Mouse (Mus musculus) E14TG2a.4 (cell line): Measurements from ENCODE around the gene Capn11.

Experiments used
- H3K27me3 ChIP-seq: 2 replicates; pipeline ENCODE4 v1.6.1; 2014; ENCODE audit warnings: low read length, control low read depth; ENCODE audit not compliant: insufficient read depth
- H3K36me3 ChIP-seq: 2 replicates; pipeline ENCODE4 v1.6.1; 2014; ENCODE audit warnings: low read length, control low read depth; ENCODE audit not compliant: insufficient read depth
- H3K4me1 ChIP-seq: replicated peaks from 2 replicates; pipeline ENCODE4 v1.6.1; 2014; ENCODE audit warnings: low read depth, low read length, control low read depth
- H3K4me3 ChIP-seq: replicated peaks from 2 replicates; pipeline ENCODE4 v1.5.1; 2014; ENCODE audit warnings: mild to moderate bottlenecking, low read length
- H3K9me3 ChIP-seq: 2 replicates; pipeline ENCODE4 v1.6.1; 2014; ENCODE audit warnings: low read length, control low read depth
- CTCF ChIP-seq: conservative IDR thresholded peaks from 2 replicates; pipeline ENCODE4 v1.5.1; 2014; ENCODE audit warnings: low read length
- NANOG ChIP-seq: IDR thresholded peaks from 2 replicates; pipeline ENCODE4 v1.6.1; 2014; ENCODE audit warnings: borderline replicate concordance, low read length, mixed read lengths
- POU5F1 ChIP-seq: IDR thresholded peaks from 2 replicates; pipeline ENCODE4 v1.6.1; 2014; ENCODE audit warnings: low read length, borderline replicate concordance

Gene Capn11

DNA sequence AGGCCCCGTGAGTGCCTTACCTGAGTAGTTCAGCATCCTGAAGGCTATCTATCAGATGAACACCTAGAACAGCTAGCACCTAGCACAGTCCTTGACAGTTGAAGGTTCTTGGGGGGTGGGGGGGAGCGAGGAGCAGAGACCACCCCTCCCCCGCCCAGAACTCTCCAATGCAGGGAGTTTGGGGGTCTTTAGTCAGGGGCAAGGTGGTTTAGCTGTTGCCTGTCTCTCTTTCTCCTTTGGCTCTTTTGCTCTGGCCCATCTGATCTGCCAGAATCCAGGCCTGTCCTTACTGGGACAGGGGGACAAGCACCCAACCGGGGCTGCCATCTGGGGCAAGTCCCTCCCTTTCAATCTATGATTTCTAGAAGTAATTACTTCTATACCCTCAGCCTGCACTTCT lies at the start of gene Capn11:
Gene Capn11 (minus strand): TSS at position 101 of the 400 bp plus-strand sequence.
- no peaks in the 10 kb centered on the region for H3K27me3 ChIP-seq
- TF ChIP-seq POU5F1 (no peak), NANOG (no peak), CTCF (no peak)

DNA sequence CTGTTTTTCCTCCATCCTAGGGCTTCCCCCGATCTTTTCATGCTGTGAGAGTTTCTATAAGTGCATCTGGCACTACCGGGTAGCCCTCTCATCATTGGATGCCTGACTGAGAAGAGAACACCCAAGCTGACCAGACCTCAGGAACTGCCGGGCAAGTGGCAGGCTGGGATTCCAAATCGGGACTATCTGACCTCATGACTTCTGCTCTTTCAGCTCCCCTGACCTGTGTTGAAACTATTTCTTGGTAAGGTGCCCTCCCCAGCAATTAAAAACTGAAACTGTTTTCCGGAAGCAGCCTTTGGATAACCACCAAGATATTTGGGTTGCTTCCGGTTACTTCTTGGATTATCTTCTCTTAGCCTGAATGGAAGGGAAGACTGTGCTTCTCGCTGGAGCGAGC lies 49.1 kb upstream of the Capn11 start:
- Histone ChIP-seq H3K4me3 (no peak overlapping the region), H3K36me3 (no peaks in the 10 kb centered on the region), H3K4me1 (peaks cover 9% of the 10 kb centered on the region), H3K27me3 (peaks cover 18% of the 10 kb centered on the region), H3K9me3 (no peaks in the 10 kb centered on the region)
- TF ChIP-seq POU5F1 (no peak), NANOG (no peak), CTCF (no peak)

More for the DNA sequence above, at the start of gene Capn11:
- Histone ChIP-seq H3K4me3 (no peak within 1 kb of the TSS), H3K9me3 (no peaks in the 10 kb centered on the region), H3K4me1 (peaks cover 48% of the 10 kb centered on the region), H3K36me3 (peaks cover 32% of the 10 kb centered on the region)

DNA sequence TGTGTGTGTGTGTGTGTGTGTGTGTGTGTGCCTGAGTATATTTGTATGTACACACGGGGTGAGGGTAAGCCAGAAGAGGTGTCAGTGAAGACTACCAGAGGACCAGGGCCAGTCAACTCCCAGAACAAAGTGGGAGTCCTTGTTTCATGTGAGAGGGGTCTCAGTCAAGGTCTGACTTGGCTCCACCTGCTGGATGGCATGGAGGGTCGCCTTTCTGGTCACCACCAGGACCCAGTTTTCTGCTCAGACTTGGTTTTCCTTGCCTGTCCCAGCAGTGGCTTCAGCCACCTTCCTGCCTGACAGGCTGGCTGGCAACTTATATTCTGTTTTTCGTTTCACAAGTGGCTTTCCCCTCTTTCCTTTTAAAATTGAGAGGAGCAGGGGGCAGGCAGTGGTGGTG lies 48.3 kb upstream of the Capn11 start:
- 0 out of 2 replicates have a peak, but pooled peaks have one; percentile 14 for TF ChIP-seq CTCF
- no peak for TF ChIP-seq NANOG
- Histone ChIP-seq H3K9me3 (no peaks in the 10 kb centered on the region), H3K36me3 (no peaks in the 10 kb centered on the region), H3K4me1 (peaks cover 12% of the 10 kb centered on the region), H3K27me3 (peaks cover 18% of the 10 kb centered on the region), H3K4me3 (no peak overlapping the region)

DNA sequence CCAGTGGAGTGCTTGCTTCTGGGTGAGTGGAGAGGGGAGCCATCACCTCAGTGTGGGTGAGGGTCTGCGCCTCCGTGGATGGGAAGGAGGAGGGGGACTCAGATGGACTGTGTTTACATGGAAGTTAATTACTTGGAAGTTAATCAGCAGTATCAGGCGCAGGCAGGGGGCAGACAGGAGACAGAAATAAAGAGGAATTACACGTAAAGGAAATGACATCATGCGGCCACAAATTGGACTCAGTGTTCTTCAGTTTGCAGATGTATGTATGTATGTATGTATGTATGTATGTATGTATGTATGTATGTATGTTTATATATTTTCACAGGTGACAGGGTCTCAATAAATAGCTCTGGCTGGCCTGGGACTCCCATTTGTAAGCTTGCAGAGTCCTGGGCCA lies 47.7 kb upstream of the Capn11 start:
- Histone ChIP-seq H3K4me1 (peaks cover 13% of the 10 kb centered on the region), H3K36me3 (no peaks in the 10 kb centered on the region), H3K4me3 (no peak overlapping the region), H3K9me3 (no peaks in the 10 kb centered on the region), H3K27me3 (peaks cover 18% of the 10 kb centered on the region)
- TF ChIP-seq POU5F1 (no peak), CTCF (no peak)

DNA sequence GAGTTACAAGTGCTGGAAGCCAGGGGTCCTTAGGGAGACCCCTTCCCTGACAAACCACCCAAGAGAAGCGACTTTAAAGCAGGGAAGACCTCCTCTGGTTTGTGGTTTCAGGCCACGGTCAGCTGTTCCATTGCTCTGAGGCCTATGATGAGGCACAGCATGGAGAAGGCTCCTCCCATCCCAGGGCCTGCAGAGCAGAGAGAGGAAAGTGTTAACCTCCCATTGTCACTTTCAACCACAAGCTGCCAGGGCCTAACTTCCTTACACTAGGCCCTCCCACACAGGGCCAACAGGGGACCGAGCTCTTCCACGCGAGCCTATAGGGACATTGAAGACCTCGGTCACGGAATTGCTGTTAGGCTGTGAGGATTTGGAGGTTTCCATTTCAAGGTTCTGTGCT lies 44.1 kb upstream of the Capn11 start:
- peaks cover 38% of the 10 kb centered on the region for H3K4me1 ChIP-seq
- TF ChIP-seq POU5F1, result no peak
- no peak for TF ChIP-seq CTCF
- TF ChIP-seq NANOG, result no peak
- H3K36me3 ChIP-seq, result peaks cover 15% of the 10 kb centered on the region
- H3K4me3 ChIP-seq, result no peak overlapping the region
- no peaks in the 10 kb centered on the region for H3K9me3 ChIP-seq
- peaks cover 4% of the 10 kb centered on the region; the same call in 1 of the 2 replicates for H3K27me3 ChIP-seq

DNA sequence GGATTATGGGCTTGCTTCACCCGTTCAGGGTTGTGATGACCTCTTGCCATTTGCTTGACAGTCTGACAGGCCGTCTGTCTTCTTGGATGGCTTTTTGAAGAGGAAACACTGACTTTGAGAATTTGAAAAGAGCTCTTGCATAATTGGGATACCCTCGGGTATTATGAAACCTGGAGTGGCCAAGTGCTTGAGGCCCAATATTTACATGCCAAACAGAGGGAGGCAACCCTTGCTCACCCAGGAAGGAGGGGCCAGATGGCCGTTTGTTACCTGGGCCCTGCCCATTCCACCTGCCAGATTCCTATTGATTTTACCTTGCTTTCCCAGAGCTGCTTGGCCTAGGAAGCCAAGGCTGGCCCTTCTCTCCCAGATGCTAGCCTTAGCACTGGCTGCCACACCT lies 43.1 kb upstream of the Capn11 start:
- peaks cover 45% of the 10 kb centered on the region for H3K4me1 ChIP-seq
- no peaks in the 10 kb centered on the region for H3K9me3 ChIP-seq
- H3K36me3 ChIP-seq, result peaks cover 21% of the 10 kb centered on the region
- TF ChIP-seq POU5F1 (no peak), CTCF (no peak), NANOG (no peak)
- no peaks in the 10 kb centered on the region for H3K27me3 ChIP-seq
- H3K4me3 ChIP-seq, result no peak overlapping the region

DNA sequence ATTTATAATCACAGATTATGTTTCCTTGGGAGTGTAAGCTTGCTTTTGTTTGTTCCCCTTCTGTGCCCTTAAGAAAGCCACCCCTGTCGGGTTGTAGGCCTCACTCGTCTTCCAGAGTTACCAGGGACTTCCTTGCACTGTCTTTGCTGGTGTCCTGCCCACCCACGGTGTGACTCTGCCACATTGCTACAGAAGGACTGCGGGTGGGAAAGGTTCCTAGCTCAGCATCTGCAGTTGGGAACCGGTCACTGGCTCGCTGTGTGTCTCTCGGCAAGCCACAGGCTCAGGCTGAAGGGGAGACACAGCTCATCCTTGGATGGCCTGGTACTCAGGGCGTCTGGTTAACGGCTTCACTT lies 42.1 kb upstream of the Capn11 start:
- TF ChIP-seq CTCF, result no peak
- TF ChIP-seq NANOG, result no peak
- Histone ChIP-seq H3K9me3 (no peaks in the 10 kb centered on the region), H3K27me3 (no peaks in the 10 kb centered on the region), H3K4me3 (no peak overlapping the region), H3K36me3 (peaks cover 21% of the 10 kb centered on the region), H3K4me1 (peaks cover 55% of the 10 kb centered on the region)

DNA sequence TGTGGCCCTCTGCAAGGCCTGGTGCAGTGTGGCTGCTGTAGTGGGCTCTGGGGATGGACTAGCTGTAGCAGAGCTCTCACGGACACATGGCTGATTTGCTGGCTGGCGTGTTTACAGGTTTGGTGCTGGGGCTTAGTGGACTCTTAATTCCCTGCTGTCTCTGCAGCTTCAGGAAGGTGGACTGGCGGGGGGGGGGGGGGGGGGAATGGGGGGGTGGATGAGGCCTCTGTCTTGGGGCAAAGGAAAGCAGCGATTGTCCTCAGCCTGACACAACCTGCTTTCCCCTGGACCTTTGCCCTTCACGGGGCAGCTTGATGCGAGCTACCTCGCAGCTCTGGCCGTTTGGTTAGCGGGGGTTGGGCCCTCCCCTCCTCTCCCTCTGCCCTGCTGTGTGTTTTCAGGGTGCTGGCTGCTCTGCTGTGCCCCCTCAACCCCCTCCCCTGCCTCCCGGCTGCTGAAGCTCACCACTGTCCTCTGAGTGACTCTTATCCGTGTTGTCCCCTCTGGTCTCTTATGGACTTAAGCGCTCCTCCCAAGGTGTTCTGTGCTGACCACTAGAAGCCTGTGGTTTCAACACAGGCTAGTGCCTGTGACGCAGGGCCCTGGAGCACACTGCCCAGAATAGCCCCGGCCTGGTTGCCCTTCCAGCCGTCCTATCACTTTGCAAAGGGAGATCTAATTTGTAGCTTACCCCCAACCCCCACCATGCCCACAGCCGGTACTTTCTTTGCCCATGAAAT lies 41.5 kb upstream of the Capn11 start:
- H3K4me3 ChIP-seq, result peak overlapping the region; percentile 29; the same call in 1 of the 2 replicates
- peaks cover 21% of the 10 kb centered on the region for H3K36me3 ChIP-seq
- TF ChIP-seq POU5F1 (no peak), CTCF (no peak), NANOG (no peak)
- H3K27me3 ChIP-seq, result no peaks in the 10 kb centered on the region
- H3K9me3 ChIP-seq, result no peaks in the 10 kb centered on the region
- peaks cover 59% of the 10 kb centered on the region for H3K4me1 ChIP-seq
